Mouse (Mus musculus) heart, postnatal 0 days (tissue): ENCODE measurements around the gene Dop1a.

Experiments
- CTCF ChIP-seq: IDR thresholded peaks from 2 replicates; pipeline ENCODE4 v1.5.1; 2016; ENCODE audit warnings: antibody characterized with exemption, control low read depth, low read depth
- EP300 ChIP-seq: IDR thresholded peaks from 2 replicates; pipeline ENCODE4 v1.6.1; 2016; ENCODE audit warnings: antibody characterized with exemption, low read depth

DNA sequence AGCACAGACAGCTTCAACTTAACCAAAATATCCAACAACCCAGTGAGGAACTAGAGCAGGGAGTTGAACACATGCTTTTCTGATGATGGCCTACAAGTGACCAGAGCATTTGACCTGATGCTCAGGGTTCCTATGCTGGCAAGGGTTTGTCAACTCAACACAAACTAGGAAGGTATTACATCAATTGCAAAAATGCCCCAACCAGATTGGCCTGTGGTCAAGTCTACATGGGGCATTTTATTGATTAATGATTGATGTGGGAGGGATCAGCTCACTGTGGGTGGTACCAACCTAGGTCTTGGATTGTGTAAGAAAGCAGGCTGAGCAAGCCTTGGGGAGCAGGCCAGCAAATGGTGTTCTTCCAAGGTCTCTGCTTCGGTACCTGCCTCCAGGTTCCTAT, 49.0 kb upstream of the Dop1a start:
- TF ChIP-seq EP300 (no peak), CTCF (no peak)
